Mouse (Mus musculus) spleen, adult 2 months (tissue): ENCODE measurements around the gene Zcchc24.

ENCODE experiments used
- CTCF ChIP-seq: fragments of 200-500 bp; IDR thresholded peaks from 2 replicates; pipeline ENCODE4 v1.5.1; 2011; ENCODE audit warnings: mild to moderate bottlenecking, inconsistent platforms; ENCODE audit not compliant: insufficient read depth, insufficient read length, insufficient replicate concordance; ENCODE audit errors: extremely low read depth
- POLR2A ChIP-seq: fragments of 200-500 bp; IDR thresholded peaks from 2 replicates; pipeline ENCODE4 v1.6.1; 2011; ENCODE audit warnings: low read depth, low read length, inconsistent platforms

- TF ChIP-seq POLR2A: no peak
- no peak for TF ChIP-seq CTCF
Observed at GRCm38 (mm10) chr14:25738591-25739001, 30.2 kb downstream of the Zcchc24 start.
